Mouse (Mus musculus) layer of hippocampus, postnatal 10 days (tissue): ENCODE measurements around the gene Hoxc13. TPM values are rescaled to one million over a fixed set of nuclear protein-coding genes. Genes with fewer than 3 reads are reported as not detected.

Source experiments
- DNase-seq, 2 experiments: peaks; one replicate each; pipeline ENCODE4 v3.0.0; 2021; ENCODE audit warnings: low spot score in 2 of 2
- long read RNA-seq: library from polyadenylated mRNA; stranded (forward); transcript quantifications from one replicate; pipeline ENCODE4 v2.0.0, GENCODE M21; 2023
- total RNA-seq, 2 experiments: library from RNA; stranded (reverse); gene quantifications; 2 replicates each; pipeline ENCODE4 v1.2.3; 2021

The Hoxc13 gene
- not detected for total RNA-seq
- long read RNA-seq, result 0 reads

DNA sequence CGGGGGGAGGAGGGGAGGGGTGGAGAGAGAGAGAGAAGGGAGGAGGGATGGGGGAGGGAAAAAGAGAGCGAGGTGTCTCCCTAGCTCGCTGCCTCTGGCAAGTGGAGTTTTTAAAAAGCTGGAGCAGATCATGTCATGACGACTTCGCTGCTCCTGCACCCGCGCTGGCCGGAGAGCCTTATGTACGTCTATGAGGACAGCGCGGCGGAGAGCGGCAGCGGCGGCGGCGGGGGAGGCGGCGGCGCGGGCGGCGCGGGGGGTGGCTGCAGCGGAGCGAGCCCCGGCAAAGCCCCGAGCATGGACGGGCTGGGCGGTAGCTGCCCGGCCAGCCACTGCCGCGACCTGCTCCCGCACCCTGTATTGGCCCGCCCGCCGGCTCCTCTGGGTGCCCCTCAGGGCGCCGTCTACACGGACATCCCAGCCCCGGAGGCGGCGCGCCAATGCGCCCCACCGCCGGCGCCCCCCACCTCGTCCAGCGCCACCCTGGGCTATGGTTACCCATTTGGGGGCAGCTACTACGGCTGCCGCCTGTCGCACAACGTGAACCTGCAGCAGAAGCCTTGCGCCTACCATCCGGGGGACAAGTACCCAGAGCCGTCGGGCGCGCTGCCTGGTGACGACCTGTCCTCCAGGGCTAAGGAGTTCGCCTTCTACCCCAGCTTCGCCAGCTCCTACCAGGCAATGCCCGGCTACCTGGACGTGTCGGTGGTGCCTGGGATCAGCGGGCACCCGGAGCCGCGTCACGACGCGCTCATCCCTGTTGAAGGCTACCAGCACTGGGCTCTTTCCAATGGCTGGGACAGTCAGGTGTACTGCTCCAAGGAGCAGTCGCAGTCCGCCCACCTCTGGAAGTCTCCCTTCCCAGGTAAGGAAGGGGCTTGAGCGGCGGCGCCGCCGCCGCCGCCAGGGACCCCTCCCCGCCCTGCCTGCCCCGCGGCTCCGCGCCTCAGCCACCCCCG lies at the start of gene Hoxc13:
Gene Hoxc13 (plus strand): TSS at position 51 of the 959 bp plus-strand sequence.
- no peak for DNase-seq

DNA sequence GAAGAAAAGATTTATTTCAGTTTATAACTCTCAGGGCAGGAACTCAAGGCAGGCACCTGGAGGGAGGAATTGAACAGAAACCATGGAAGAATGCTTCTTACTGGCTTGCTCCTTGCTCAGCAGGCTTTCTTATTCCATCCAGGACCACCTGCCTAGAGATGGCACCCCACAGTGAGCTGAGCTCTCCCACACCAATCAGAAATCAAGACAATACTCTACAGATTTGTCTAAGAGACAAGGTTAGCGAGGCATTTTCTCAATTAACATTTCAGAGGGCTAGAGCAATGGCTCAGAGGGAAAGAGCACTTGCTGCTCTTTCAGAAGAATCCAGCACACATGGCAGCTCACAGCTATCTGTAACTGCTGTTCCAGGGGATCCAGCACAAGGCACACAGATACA lies 35.1 kb upstream of the Hoxc13 start:
- no peak for DNase-seq

DNA sequence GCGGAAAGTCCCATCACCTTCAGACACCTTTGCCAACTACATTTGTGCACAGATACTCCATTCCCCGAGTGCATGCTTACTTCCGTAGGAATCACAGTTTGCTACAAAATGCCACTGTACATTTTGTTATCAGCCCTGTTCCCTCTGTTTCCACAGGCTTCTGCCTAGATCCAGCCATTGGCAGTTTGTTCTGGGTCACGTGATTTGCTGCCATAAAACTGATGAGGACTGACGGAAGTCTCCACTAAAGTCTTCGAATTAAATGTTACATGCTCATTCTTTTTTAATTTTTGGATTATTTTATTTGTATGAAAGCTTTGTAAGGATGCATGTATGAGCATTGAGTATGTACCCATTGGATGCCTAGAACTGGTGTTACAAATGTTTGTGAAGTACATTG lies 25.8 kb upstream of the Hoxc13 start:
- DNase-seq, result no peak

DNA sequence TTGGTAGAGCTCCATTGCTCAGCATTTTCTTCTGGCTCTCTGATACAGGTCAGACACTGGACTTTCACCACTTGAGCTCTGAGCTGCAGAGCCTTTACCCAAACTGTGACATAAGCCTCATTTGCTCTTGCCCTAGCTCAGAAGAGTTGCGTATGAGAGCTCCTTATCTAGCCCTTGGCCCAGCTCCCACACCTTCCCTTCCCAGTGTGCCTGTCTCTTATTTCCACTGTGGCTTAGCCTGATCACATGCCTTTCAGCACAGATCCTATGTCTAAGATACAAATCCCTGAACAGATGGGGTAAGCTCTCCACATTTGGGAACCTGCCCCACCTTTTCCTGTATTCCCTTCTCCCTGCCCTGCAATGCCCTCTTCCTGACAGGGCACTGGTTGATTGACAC lies 16.0 kb upstream of the Hoxc13 start:
- no peak for DNase-seq

DNA sequence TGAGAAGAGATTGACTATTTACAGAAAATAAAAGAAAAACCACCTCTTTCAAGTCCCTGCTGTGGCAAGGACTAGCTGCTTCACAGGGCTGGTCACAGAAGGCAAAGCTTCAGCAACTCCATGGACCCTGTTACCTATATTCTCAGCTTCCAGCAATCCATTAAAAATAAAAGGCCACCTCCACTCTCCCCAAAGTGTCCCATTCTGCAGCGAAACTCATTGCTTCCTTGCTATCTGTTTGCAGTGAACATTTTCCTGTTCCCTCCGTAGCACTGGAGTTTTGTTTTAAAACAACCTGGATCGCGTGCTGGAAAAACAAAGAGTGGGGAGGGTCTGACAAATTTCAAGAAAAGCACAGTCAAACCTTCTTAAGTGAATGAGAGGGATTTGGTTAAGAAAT lies 11.4 kb upstream of the Hoxc13 start:
- no peak for DNase-seq

DNA sequence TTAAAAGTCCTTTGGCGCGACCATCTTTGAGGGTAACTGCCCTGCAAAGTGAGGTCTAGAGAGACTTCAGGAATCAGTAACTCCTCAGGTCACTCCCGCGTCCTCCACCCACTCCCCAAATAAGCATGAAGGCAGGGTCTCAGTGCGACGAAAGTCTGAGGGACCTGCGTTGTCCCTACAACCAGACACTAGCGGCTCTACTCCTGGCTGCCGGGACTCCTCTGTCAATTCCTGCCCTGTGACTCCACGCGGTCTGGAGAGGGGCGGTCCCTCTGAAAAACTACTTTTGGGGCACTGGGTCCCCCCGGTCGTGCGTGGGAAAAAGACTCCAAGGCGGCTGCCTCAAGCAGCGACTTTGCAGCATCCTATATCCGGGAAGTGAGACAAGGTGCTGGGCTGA lies 10.9 kb upstream of the Hoxc13 start:
- no peak for DNase-seq

DNA sequence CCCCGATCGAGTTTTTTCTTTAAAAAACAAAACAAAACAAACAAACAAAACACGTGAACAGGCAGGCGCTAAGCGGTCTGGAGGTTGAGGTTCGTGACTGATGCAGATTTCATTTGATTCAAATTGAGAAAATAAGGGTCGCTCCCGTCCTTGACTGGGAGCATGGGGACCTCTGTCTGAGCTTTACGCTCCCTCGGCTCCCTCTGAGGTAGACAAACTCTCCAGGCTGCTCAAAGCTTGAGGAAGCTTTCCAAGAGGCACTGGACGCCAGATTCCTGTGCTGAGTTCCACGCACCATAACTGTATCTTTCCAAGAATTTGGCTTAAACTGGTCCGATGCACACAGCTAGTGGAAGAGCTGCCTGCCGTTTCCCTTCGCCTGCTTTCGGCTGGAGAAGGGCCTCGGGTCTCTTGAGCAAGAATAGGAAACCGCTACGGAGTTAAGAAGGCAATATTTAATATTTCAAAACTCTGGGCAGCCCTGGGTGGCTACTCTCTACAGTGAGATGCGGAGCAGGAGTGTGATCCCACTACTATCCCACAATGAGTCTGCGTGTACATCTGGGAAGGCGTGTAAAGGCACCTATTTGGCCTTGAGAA lies 10.3 kb upstream of the Hoxc13 start:
- no peak for DNase-seq

DNA sequence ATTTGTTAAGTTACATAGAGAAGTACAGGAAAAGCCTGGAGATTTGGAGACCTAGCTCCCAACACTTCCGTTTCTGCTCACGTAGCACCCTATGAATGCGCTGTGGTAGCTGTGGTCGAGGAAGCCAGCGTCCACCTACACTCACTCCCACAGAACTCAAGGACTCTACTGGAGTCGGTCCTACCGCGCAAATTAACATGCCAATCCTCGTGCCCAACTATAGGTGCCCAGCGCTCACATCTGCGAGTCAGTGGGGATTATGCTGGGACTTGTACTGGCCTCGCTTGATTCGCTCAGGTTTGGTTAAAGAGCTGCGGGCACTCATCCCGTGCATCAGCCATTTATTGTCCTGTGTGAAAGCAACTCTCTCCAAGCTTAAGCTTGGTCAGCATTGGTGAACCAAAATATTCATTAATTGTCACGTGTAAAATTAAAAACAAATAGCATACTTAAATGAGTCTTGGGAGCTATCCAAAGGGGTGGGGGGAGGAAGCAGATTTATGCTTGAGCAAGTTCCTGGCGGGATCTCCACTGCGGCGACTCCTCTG lies 7.8 kb upstream of the Hoxc13 start:
- no peak for DNase-seq

DNA sequence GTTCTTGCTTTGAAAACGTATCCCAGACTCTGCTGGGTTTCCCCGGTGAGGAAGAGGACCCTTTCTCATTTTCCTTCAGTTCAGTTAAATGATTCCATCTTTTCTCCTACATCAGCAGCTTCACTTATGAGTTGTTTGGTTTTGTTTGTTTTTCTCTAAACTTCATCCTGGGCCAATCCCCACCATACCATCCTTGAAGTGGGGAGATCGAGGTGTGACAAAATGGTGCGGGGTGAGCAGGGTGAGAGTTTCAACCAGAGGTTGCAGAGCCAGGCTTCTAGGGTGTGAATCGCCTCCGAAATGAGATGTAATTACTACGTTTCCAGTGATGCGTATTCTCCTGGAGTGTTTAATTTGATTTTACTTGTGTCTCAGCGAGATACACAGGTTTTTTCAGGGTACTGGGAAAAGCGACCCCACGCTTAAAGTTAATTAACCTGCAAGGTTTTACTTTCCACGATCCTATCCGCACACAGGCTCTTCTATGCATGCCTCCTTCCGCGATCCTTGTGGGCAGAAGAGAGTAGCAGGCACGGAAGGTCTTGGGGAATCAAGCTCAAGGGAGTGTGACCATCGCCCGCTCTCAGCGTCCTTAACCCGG lies 2.8 kb upstream of the Hoxc13 start:
- DNase-seq, result no peak

DNA sequence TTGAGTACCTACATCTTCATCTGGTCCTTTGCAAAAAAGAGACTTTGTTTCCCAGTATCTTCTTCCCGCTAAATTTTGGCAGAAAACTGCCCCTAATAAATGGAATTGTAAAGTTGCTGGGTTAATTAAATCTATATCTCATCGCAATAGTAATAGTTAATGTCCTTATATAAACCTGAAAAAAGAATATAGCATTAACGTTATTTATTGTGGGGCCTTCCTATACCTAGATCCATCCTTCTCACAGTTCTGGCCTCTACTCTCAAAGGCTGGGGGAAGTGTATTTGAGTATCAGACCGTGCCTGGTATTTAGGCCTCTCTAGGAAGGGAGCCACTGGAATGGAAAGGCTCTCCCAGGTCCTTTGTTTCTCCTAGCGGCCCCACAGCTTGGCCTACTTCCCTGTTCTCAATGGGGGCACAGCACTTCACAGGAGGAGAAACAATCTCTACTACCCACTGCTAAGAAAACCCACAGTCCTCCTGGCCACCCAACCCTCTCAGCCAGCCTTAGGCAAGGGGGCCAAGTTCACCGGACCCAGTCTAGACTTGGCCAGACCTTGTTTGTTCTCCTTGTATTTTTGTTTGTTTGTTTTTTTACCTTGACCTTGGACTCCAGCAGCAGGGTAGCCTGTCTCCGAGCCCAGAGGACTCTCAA lies 2.2 kb upstream of the Hoxc13 start:
- no peak for DNase-seq

DNA sequence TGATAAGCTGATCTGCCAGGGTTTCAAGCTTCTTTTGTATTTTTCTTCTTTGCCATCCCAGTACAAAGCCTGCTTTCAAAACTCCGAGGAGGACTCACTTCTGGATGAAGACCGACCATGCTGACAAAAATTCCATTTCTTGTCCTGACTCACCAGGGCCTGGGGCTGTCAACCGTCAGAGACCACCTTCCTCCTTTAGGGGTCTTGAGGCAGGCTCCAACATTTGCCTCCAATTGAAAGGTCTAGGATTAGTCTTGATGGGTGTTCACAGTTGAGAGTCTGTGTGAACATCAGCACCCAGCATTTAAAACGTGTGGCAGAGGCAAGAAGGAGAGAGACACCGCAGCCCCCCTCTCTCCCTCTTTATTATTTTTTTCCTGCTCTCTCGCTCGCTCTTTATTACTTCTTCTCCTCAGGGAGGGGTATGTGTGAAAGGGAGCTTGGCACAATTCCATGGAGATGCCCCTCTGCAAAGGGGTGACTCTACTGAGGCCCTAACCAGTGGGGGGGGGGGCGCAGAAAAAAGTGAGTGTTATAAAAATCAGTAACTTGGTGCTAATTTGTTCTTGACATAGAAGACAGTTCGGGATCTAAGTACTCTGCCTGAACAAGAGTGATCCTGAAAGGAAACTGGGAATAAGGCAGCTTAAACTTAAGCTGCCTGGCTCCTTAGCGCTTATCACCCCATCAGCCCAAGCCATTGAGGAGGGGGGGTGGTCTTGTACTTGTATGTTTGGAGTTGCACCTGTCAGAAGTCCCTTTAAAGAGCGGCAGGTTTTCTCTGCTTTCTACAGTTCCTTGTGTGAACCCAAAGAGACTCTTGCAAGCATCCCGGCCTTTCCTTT lies 1.3 kb upstream of the Hoxc13 start:
- no peak for DNase-seq

DNA sequence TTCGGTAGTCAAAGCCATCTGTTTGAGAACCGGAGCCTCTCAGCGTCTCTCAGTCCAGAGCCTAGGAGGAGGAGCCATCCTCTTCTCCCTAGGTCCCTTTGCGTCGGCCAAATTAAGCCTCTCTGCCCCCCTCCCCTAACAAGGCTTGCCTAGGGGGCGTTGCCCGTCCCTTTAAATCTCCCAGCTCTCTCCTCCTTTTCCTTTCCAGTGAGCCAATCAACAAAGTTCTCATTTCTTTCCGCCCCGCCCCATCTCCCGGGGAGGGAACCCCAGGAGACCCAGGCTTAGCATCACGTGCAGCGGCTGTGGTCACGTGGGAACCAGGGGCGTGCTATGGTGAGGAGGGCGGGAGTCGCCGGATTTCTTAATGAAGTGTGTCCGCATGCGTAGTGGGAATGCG lies 284 bp upstream of the Hoxc13 start:
- no peak for DNase-seq

DNA sequence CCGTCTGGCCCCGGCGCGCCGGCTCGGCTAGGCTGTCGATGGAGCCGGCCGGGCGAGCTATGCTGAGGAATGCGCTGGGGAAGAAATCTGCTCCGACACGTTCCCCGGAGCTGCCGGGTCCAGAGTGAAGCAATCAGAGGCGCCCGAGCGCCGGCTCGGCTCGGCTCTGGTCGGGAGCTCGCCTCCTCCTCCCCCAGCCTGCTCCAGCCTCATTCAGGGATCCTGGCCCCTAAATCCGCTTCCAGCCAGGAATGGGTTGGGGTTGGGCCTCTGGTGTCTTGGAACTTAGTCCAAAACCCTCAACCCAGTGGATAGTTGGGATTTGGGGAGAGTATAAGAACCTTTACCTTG lies 1.1 kb downstream of the Hoxc13 start:
- no peak for DNase-seq

DNA sequence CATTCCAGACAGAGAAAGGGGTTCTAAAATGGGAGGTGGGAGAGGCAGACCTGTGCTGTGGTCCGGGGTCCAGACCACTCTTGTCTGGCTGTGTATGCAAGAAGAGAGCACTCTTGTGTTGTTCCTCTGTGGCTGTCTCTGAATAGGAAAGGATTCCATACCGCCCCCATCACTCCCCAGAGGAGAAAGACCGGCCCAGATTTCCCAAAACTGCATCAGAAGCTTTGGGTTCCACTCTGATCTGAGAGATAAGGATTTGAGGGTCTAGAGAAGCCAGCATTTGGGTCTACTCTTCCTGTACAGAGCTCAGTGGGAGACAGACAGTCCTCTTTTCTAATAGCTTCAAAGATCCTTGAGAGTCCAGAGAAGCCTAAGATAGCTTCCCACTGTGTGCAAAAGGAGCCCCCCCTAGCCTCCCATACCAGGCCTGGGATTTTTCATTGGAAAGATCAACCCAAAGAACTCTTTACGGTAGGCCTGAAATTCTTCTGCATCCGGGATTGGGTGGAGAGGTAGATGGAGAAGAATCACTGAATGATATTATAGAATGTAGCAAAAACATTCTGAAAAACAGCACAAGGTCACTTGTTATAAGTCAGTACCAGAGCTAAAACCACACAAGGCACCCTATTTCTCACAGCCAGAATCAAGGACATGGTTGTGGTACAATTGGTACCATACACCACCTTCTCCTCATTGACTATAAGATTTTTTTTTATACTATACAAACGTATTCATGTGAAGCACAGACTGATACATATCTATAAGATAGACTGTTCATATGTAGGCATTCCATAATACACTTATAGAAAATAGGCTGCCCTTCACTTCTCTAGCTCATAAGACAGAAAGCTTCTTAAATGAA lies 2.0 kb downstream of the Hoxc13 start:
- no peak for DNase-seq

DNA sequence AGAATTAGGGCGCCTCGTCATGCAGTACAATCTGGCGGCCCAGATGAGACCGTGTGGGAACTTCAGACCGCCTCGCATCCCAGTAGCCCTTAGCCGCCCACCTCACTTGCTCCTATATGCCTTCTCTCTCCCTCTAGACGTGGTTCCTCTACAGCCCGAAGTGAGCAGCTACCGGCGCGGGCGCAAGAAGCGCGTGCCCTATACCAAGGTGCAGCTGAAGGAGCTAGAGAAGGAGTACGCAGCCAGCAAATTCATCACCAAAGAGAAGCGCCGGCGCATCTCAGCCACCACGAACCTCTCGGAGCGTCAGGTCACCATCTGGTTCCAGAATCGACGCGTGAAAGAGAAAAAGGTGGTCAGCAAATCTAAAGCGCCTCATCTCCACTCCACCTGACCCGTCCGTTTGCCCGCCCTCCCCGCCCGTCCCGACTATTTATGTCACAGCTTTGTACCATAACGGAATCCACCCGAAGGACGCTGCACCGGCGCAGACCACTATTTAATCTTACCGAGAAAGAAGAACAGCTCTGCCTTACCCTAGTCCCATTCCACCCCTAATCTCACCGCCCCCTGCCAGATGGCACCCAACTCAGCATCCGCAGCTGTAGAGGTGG lies 6.2 kb downstream of the Hoxc13 start:
- DNase-seq, result no peak

DNA sequence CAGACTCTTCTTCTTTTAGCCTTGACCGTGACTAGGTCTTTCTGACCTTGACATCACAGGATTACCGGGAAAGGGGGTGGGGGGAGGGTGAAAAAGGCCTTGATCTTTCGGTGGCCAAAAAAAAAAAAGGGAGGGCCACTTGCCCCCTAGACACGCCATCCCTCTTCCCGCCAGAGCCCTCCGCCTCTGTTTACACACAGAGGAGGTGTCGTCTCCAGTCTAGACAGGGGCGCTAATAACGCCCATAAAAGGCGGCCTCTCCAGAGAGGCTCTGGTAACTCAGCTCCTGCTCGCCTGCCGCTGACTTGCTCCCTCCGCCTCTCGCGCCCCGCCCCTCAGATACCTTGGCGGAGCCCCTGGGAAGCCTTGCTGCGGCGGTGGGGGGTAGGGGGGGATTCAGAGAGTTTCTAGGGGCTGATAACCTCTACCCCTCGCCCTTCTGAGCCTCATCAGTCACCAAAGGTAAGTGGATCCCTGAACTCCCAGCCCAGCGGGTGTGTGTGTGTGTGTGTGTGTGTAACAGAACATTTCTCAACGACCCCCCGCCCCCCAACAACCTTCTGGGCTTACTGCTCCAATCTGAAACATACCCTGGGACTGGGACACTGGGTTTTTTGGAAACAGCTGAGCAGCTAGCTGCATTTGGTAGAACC lies 10.9 kb downstream of the Hoxc13 start:
- no peak for DNase-seq

DNA sequence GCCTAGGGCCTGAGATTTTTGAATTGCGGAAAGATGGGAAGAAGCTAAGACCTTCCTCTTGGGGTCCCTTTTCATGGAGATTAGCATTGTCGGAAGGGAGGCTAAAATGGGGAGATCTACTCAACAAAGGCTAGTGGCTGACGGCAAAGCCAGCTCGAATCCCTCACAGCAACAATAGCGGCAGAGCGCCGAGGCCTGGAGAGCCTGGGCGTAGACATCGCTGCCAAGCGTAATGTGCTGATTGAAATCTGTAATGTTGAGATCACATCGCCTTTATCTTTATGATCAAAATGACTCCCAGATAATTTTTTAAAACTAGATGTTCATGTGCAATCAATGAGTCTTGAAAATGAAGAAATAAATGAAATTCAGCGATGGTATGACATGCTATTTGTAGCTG lies 13.5 kb downstream of the Hoxc13 start:
- no peak for DNase-seq

DNA sequence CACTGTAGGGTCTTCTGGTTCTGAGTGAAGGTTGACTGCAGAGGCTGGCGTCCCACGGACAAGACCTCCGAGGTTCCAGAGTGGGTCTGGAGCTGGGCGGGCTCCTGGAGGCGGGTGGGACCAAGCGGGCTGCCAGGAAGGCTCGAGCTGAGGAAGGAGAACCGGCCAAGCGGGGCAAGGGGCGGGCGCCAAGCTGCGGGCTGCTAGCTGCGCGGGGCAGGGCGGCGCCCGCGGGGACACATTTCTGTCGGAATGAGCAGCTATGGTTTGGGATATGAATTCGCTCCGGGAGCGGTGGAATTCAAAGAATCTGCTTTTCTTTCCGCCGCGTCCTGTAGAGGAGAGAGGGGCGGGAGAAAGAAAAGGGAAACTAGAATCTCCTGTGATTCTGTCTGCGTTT lies 14.0 kb downstream of the Hoxc13 start:
- no peak for DNase-seq
